Mouse (Mus musculus): ENCODE data around the gene Asah2.
"Not testable (repeated sequence)": the region's sequence is repeated elsewhere in the genome, so short reads cannot be mapped to it uniquely, and the experiment has no call there.

Gene Asah2

GRCm38 (mm10) chr19:32107771-32108306, at the start of gene Asah2:
Gene Asah2, minus strand, starts transcription at chr19:32108211.
- peak; percentile 84 for DNase-seq

GRCm38 (mm10) chr19:32157045-32157444, 49.0 kb upstream of the Asah2 start:
- DNase-seq = no peak

GRCm38 (mm10) chr19:32152529-32152928, 44.5 kb upstream of the Asah2 start:
- no peak for DNase-seq

GRCm38 (mm10) chr19:32148710-32149109, 40.7 kb upstream of the Asah2 start:
- DNase-seq = no peak

GRCm38 (mm10) chr19:32142383-32142782, 34.4 kb upstream of the Asah2 start:
- no peak for DNase-seq

- DNase-seq = no peak
Measured at GRCm38 (mm10) chr19:32138361-32139088, 30.5 kb upstream of the Asah2 start.

- DNase-seq = no peak
Measured at GRCm38 (mm10) chr19:32137904-32138303, 29.9 kb upstream of the Asah2 start.

GRCm38 (mm10) chr19:32136888-32137625, 29.0 kb upstream of the Asah2 start:
- no peak for DNase-seq

GRCm38 (mm10) chr19:32131707-32132488, 23.9 kb upstream of the Asah2 start:
- DNase-seq = not testable (repeated sequence)

GRCm38 (mm10) chr19:32129281-32129680, 21.3 kb upstream of the Asah2 start:
- no peak for DNase-seq

- peak; percentile 21 for DNase-seq
Measured at GRCm38 (mm10) chr19:32127180-32127850, 19.3 kb upstream of the Asah2 start.

- DNase-seq = no peak
Measured at GRCm38 (mm10) chr19:32124155-32124554, 16.1 kb upstream of the Asah2 start.

GRCm38 (mm10) chr19:32123196-32123595, 15.2 kb upstream of the Asah2 start:
- DNase-seq = no peak

- DNase-seq = no peak
Measured at GRCm38 (mm10) chr19:32120798-32121197, 12.8 kb upstream of the Asah2 start.

GRCm38 (mm10) chr19:32119666-32120065, 11.7 kb upstream of the Asah2 start:
- no peak for DNase-seq

GRCm38 (mm10) chr19:32118496-32118895, 10.5 kb upstream of the Asah2 start:
- DNase-seq = no peak

GRCm38 (mm10) chr19:32117484-32118018, 9.5 kb upstream of the Asah2 start:
- DNase-seq = no peak

GRCm38 (mm10) chr19:32111866-32112790, 4.1 kb upstream of the Asah2 start:
- no peak for DNase-seq

- DNase-seq = no peak
Measured at GRCm38 (mm10) chr19:32106750-32107149, 1.3 kb downstream of the Asah2 start.

GRCm38 (mm10) chr19:32104217-32104616, 3.8 kb downstream of the Asah2 start:
- DNase-seq = no peak

- peak; percentile 89 for DNase-seq
Measured at GRCm38 (mm10) chr19:32102976-32103300, 5.1 kb downstream of the Asah2 start.
